9 mouse cellular contexts compared by ENCODE assay signal in genomic region chrX:136624905-136625569, GRCm38 (mm10). TPM values are rescaled to one million over a fixed set of nuclear protein-coding genes. Genes with fewer than 3 reads are reported as not detected.
DNase-seq lines count a peak whose midpoint lies in the region; ATAC-seq and TF ChIP-seq lines count a peak whose summit lies in the region.
"Had no signal": no experiment of that assay in that cellular context is flagged by ENCODE, and none has a peak within 500 bp of the region (broad histone marks: within the 10 kb centered on the region; RNA-seq: fewer than 3 reads in every experiment).

No protein-coding gene starts in this region.

- no peak overlapping the region for H3K4me3 ChIP-seq in liver, adult 2 months (ENCODE audit: insufficient read depth, low read depth, low read length)
- H3K4me3 ChIP-seq in liver, embryonic 12.5 days = no peak overlapping the region
- no peak overlapping the region for H3K4me3 ChIP-seq in hindbrain, embryonic 16.5 days (ENCODE audit: low read length)
- no peak overlapping the region for H3K4me3 ChIP-seq in limb, embryonic 10.5 days
- H3K4me3 ChIP-seq: erythroblast, embryonic 14.5 days had no signal

- no peaks in the 10 kb centered on the region for H3K79me2 ChIP-seq in liver, adult 2 months (ENCODE audit: control insufficient read depth, insufficient read depth, low read length)

- no peak for TF ChIP-seq POLR2A in liver, adult 2 months (IDR thresholded peaks at IDR 0.05; ENCODE audit: extremely low read depth, insufficient read depth, low read length)

- WGBS in liver, adult 2 months = 31% methylated on average over 9 of the region's 9 CpGs
- WGBS in liver, embryonic 12.5 days (ENCODE audit: insufficient replicate concordance) = 32% methylated on average over 9 of the region's 9 CpGs
- WGBS in hindbrain, embryonic 16.5 days = 48% methylated on average over 9 of the region's 9 CpGs
- WGBS in limb, embryonic 10.5 days = 52% methylated on average over 9 of the region's 9 CpGs

- H3K27ac ChIP-seq in liver, adult 2 months (replicated peaks; ENCODE audit: insufficient read depth, low read depth, low read length) = no peak overlapping the region
- H3K27ac ChIP-seq in liver, embryonic 12.5 days = no peak overlapping the region
- no peak overlapping the region for H3K27ac ChIP-seq in hindbrain, embryonic 16.5 days (ENCODE audit: low read depth, low read length)
- H3K27ac ChIP-seq in limb, embryonic 10.5 days = no peak overlapping the region

- DNase-seq in liver, adult 2 months (ENCODE audit: extremely low read depth, low read depth, low spot score) = no peak
- peak; percentile 10 for DNase-seq in R1 (ENCODE audit: low read depth, low spot score)
- DNase-seq in cerebellum, postnatal 4 days (ENCODE audit: low spot score in 2 of 2) = peak; percentile 19 to 37
- peak; percentile 35 for DNase-seq in limb, embryonic 10.5 days (ENCODE audit: low spot score)
- DNase-seq in retina, postnatal 7 days (ENCODE audit: low read depth, low spot score) = peak; percentile 16
- DNase-seq in spleen, postnatal 36 days (ENCODE audit: low spot score in 2 of 2) = no peak

- H3K9ac ChIP-seq in liver, adult 2 months (ENCODE audit: low read depth, low read length) = no peak overlapping the region
- no peak overlapping the region for H3K9ac ChIP-seq in liver, embryonic 12.5 days
- H3K9ac ChIP-seq in hindbrain, embryonic 16.5 days (ENCODE audit: low read depth, low read length) = no peak overlapping the region

- no peak overlapping the region for H3K4me2 ChIP-seq in liver, embryonic 12.5 days
- H3K4me2 ChIP-seq in hindbrain, embryonic 16.5 days (ENCODE audit: low read length) = no peak overlapping the region

- H3K27me3 ChIP-seq in liver, adult 2 months (ENCODE audit: control insufficient read depth, insufficient read depth, low read length) = no peaks in the 10 kb centered on the region
- no peaks in the 10 kb centered on the region for H3K27me3 ChIP-seq in liver, embryonic 12.5 days (replicated peaks)
- H3K27me3 ChIP-seq in hindbrain, embryonic 16.5 days (replicated peaks; ENCODE audit: control insufficient read depth, insufficient read depth, low read length) = no peaks in the 10 kb centered on the region
- H3K27me3 ChIP-seq in limb, embryonic 10.5 days (ENCODE audit: low read depth, poor library complexity, severe bottlenecking) = 0 out of 2 replicates have a peak, but pooled peaks cover 14% of the 10 kb centered on the region

- H3K9me3 ChIP-seq in liver, embryonic 12.5 days (replicated peaks) = no peaks in the 10 kb centered on the region
- H3K9me3 ChIP-seq in hindbrain, embryonic 16.5 days (ENCODE audit: control insufficient read depth, low read length) = no peaks in the 10 kb centered on the region
- H3K9me3 ChIP-seq in limb, embryonic 10.5 days (replicated peaks) = no peaks in the 10 kb centered on the region

- H3K36me3 ChIP-seq in liver, adult 2 months (ENCODE audit: control insufficient read depth, insufficient read depth, low read length) = no peaks in the 10 kb centered on the region
- H3K36me3 ChIP-seq in liver, embryonic 12.5 days = no peaks in the 10 kb centered on the region
- H3K36me3 ChIP-seq in hindbrain, embryonic 16.5 days (ENCODE audit: control insufficient read depth, insufficient read depth, low read length) = no peaks in the 10 kb centered on the region
- H3K36me3 ChIP-seq in limb, embryonic 10.5 days = no peaks in the 10 kb centered on the region

- TF ChIP-seq CTCF in liver, adult 2 months (IDR thresholded peaks at IDR 0.05; ENCODE audit: low read depth, low read length) = peak; percentile 39

- H3K4me1 ChIP-seq in liver, adult 2 months (ENCODE audit: control insufficient read depth, insufficient read depth, low read length) = no peaks in the 10 kb centered on the region
- peaks cover 4% of the 10 kb centered on the region; the same call in 1 of the 2 replicates for H3K4me1 ChIP-seq in liver, embryonic 12.5 days
- H3K4me1 ChIP-seq in hindbrain, embryonic 16.5 days (ENCODE audit: control insufficient read depth, insufficient read depth, low read depth, low read length) = no peaks in the 10 kb centered on the region
- H3K4me1 ChIP-seq in limb, embryonic 10.5 days = no peaks in the 10 kb centered on the region

- no peak for ATAC-seq in liver, embryonic 12.5 days
- ATAC-seq in hindbrain, embryonic 16.5 days = 0 out of 2 replicates have a peak, but pooled peaks have one; percentile 50

RNA-seq across cellular contexts. Expression of gene Tceal3, which starts 34.4 kb away (rescaled TPM):
- not detected in 2 replicates for total RNA-seq in liver, adult 2 months (2014; rRNA removed)
- polyA plus RNA-seq in liver, adult 2 months (2012; rRNA removed) = not detected in 2 replicates
- polyA plus RNA-seq in liver, embryonic 12.5 days (2016; fragmentation: Nextera tagmentation; extraction: Ambion mirVana) = 1.0 and 1.2 TPM in 2 replicates
- 83.7 and 106 TPM in 2 replicates for polyA plus RNA-seq in hindbrain, embryonic 16.5 days (2015; fragmentation: Nextera tagmentation; extraction: Ambion mirVana)
- polyA plus RNA-seq in limb, embryonic 10.5 days (2016; fragmentation: Nextera tagmentation; extraction: Ambion mirVana) = 2.7 and 4.8 TPM in 2 replicates
- polyA plus RNA-seq: erythroblast, embryonic 14.5 days had no signal

Comparison
In these comparisons a context has a peak if more than half of its experiments do, and no peak if none do; other contexts are left out.
1. DNase-seq: peak in R1 (single experiment), cerebellum, postnatal 4 days (2 of 2), limb, embryonic 10.5 days (single experiment) and retina, postnatal 7 days (single experiment); none in liver, adult 2 months (single experiment) and spleen, postnatal 36 days (0 of 2).
2. RNA of gene Tceal3, which starts 34.4 kb away (polyA plus RNA-seq): 83.7 to 106 TPM in hindbrain, embryonic 16.5 days; 2.7 to 4.8 TPM in limb, embryonic 10.5 days, 1.0 to 1.2 TPM in liver, embryonic 12.5 days and not detected in liver, adult 2 months; every median in the first group is over 10 times any median in the second.